Mouse (Mus musculus): ENCODE results near the gene Cdrt4. TPM values are rescaled to one million over a fixed set of nuclear protein-coding genes. Genes with fewer than 3 reads are reported as not detected.

The Cdrt4 gene
- polyA plus RNA-seq, 1 experiment from 2014 or later: 0.41 TPM

GRCm38 (mm10) chr11:63025476-63025875 lies 74.5 kb downstream of the Cdrt4 start:
- no peak for ATAC-seq (ENCODE audit: insufficient number of reproducible peaks, insufficient read depth, low FRiP score, low TSS enrichment, low read depth)
- WGBS: 79% methylated on average over 6 of the region's 6 CpGs
- Histone ChIP-seq H3K36me3 (no peaks in the 10 kb centered on the region), H3K27ac (no peak overlapping the region), H3K9me3 (no peaks in the 10 kb centered on the region), H3K4me1 (peaks cover 24% of the 10 kb centered on the region), H3K27me3 (no peaks in the 10 kb centered on the region), H3K4me2 (no peak overlapping the region), H3K4me3 (no peak overlapping the region), H3K9ac (no peak overlapping the region)

- H3K9ac ChIP-seq: no peak overlapping the region
- 86% methylated on average over 9 of the region's 9 CpGs for WGBS
- no peaks in the 10 kb centered on the region for H3K36me3 ChIP-seq
- no peak overlapping the region for H3K4me3 ChIP-seq
- H3K9me3 ChIP-seq: no peaks in the 10 kb centered on the region
- no peak overlapping the region for H3K27ac ChIP-seq
- peaks cover 13% of the 10 kb centered on the region for H3K4me1 ChIP-seq
- H3K27me3 ChIP-seq: no peaks in the 10 kb centered on the region
- no peak overlapping the region for H3K4me2 ChIP-seq
- ATAC-seq (ENCODE audit: insufficient number of reproducible peaks, insufficient read depth, low FRiP score, low TSS enrichment, low read depth): no peak
Measured at GRCm38 (mm10) chr11:63026651-63027141, 75.7 kb downstream of the Cdrt4 start.

- H3K4me2 ChIP-seq: no peak overlapping the region
- H3K4me3 ChIP-seq: no peak overlapping the region
- WGBS: 88% methylated on average over 3 of the region's 3 CpGs
- no peak for ATAC-seq (ENCODE audit: insufficient number of reproducible peaks, insufficient read depth, low FRiP score, low TSS enrichment, low read depth)
- no peaks in the 10 kb centered on the region for H3K36me3 ChIP-seq
- H3K27me3 ChIP-seq: no peaks in the 10 kb centered on the region
- peaks cover 9% of the 10 kb centered on the region for H3K4me1 ChIP-seq
- H3K27ac ChIP-seq: no peak overlapping the region
- no peak overlapping the region for H3K9ac ChIP-seq
- peaks cover 2% of the 10 kb centered on the region; the same call in 1 of the 2 replicates for H3K9me3 ChIP-seq
Measured at GRCm38 (mm10) chr11:63028131-63028530, 77.1 kb downstream of the Cdrt4 start.

GRCm38 (mm10) chr11:63029148-63029714 lies 78.2 kb downstream of the Cdrt4 start:
- no peak for ATAC-seq (ENCODE audit: insufficient number of reproducible peaks, insufficient read depth, low FRiP score, low TSS enrichment, low read depth)
- no peak overlapping the region for H3K27ac ChIP-seq
- 46% methylated on average over 4 of the region's 4 CpGs for WGBS

GRCm38 (mm10) chr11:63029721-63030120 lies 78.7 kb downstream of the Cdrt4 start:
- ATAC-seq (ENCODE audit: insufficient number of reproducible peaks, insufficient read depth, low FRiP score, low TSS enrichment, low read depth): no peak
- no peak overlapping the region for H3K4me2 ChIP-seq
- no peaks in the 10 kb centered on the region for H3K36me3 ChIP-seq
- peaks cover 4% of the 10 kb centered on the region; the same call in 1 of the 2 replicates for H3K9me3 ChIP-seq
- H3K27me3 ChIP-seq: no peaks in the 10 kb centered on the region
- H3K9ac ChIP-seq: no peak overlapping the region
- no peak overlapping the region for H3K4me3 ChIP-seq
- WGBS: 86% methylated on average over 6 of the region's 6 CpGs
- H3K27ac ChIP-seq: no peak overlapping the region
- H3K4me1 ChIP-seq: peaks cover 10% of the 10 kb centered on the region

More at GRCm38 (mm10) chr11:63029148-63029714, 78.2 kb downstream of the Cdrt4 start:
- Histone ChIP-seq H3K9ac (no peak overlapping the region), H3K4me2 (no peak overlapping the region), H3K4me1 (peaks cover 9% of the 10 kb centered on the region), H3K9me3 (peaks cover 4% of the 10 kb centered on the region; the same call in 1 of the 2 replicates), H3K4me3 (no peak overlapping the region), H3K36me3 (no peaks in the 10 kb centered on the region), H3K27me3 (no peaks in the 10 kb centered on the region)

GRCm38 (mm10) chr11:63035420-63036211 lies 84.6 kb downstream of the Cdrt4 start:
- Histone ChIP-seq H3K4me2 (no peak overlapping the region), H3K36me3 (no peaks in the 10 kb centered on the region), H3K9ac (no peak overlapping the region), H3K27me3 (no peaks in the 10 kb centered on the region), H3K4me1 (peaks cover 8% of the 10 kb centered on the region; the same call in 1 of the 2 replicates), H3K4me3 (no peak overlapping the region), H3K9me3 (peaks cover 4% of the 10 kb centered on the region; the same call in 1 of the 2 replicates), H3K27ac (no peak overlapping the region)
- ATAC-seq (ENCODE audit: insufficient number of reproducible peaks, insufficient read depth, low FRiP score, low TSS enrichment, low read depth): no peak
- WGBS: 75% methylated on average over 11 of the region's 11 CpGs

GRCm38 (mm10) chr11:63040002-63040661 lies 89.1 kb downstream of the Cdrt4 start:
- Histone ChIP-seq H3K4me1 (peaks cover 5% of the 10 kb centered on the region; the same call in 1 of the 2 replicates), H3K9ac (no peak overlapping the region), H3K4me3 (no peak overlapping the region), H3K9me3 (no peaks in the 10 kb centered on the region), H3K27me3 (no peaks in the 10 kb centered on the region), H3K4me2 (no peak overlapping the region), H3K36me3 (no peaks in the 10 kb centered on the region), H3K27ac (no peak overlapping the region)
- no peak for ATAC-seq (ENCODE audit: insufficient number of reproducible peaks, insufficient read depth, low FRiP score, low TSS enrichment, low read depth)
- 39% methylated on average over 12 of the region's 12 CpGs for WGBS

Other genes starting within 250 kb of the Cdrt4 start
- gene Zfp287, start 219.3 kb upstream of the Cdrt4 start, polyA plus RNA-seq (2015; fragmentation: Nextera tagmentation; extraction: Ambion mirVana): 13.5 and 14.4 TPM in 2 replicates
- gene Gm10428, start 198.1 kb upstream of the Cdrt4 start, polyA plus RNA-seq (2015; fragmentation: Nextera tagmentation; extraction: Ambion mirVana): not detected in 2 replicates
- gene Zfp286, start 161.7 kb upstream of the Cdrt4 start, polyA plus RNA-seq (2015; fragmentation: Nextera tagmentation; extraction: Ambion mirVana): 38.4 and 39.8 TPM in 2 replicates
- gene Trim16, start 131.0 kb upstream of the Cdrt4 start, polyA plus RNA-seq (2015; fragmentation: Nextera tagmentation; extraction: Ambion mirVana): 19.9 and 20.7 TPM in 2 replicates
- gene Fbxw10, start 104.1 kb upstream of the Cdrt4 start, polyA plus RNA-seq (2015; fragmentation: Nextera tagmentation; extraction: Ambion mirVana): 0.89 and 1.0 TPM in 2 replicates
- gene Tvp23b, start 71.7 kb upstream of the Cdrt4 start, polyA plus RNA-seq (2015; fragmentation: Nextera tagmentation; extraction: Ambion mirVana): 72.7 and 76.8 TPM in 2 replicates
- not detected in 2 replicates for gene Tekt3, start 110.5 kb downstream of the Cdrt4 start, polyA plus RNA-seq (2015; fragmentation: Nextera tagmentation; extraction: Ambion mirVana)
- gene Pmp22, start 177.8 kb downstream of the Cdrt4 start, polyA plus RNA-seq (2015; fragmentation: Nextera tagmentation; extraction: Ambion mirVana): 127 and 138 TPM in 2 replicates

Measured in embryonic facial prominence, embryonic 13.5 days (tissue).